Mouse (Mus musculus): ENCODE data around the gene Lrrc66. TPM values are rescaled to one million over a fixed set of nuclear protein-coding genes. Genes with fewer than 3 reads are reported as not detected.

The Lrrc66 gene
- polyA plus RNA-seq, 1 experiment from 2014 or later = not detected

Other genes with a start within 250 kb of the Lrrc66 start
- 0.17 TPM in 1 of 2 replicates, not detected in the other for gene Cwh43, start 226.5 kb downstream of the Lrrc66 start, polyA plus RNA-seq (2015; fragmentation: Nextera tagmentation; extraction: Ambion mirVana)
- gene Dcun1d4, start 151.5 kb downstream of the Lrrc66 start, polyA plus RNA-seq (2015; fragmentation: Nextera tagmentation; extraction: Ambion mirVana) = 46.5 and 51.4 TPM in 2 replicates
- 29.5 and 30.5 TPM in 2 replicates for gene Sgcb, start 15.3 kb upstream of the Lrrc66 start, polyA plus RNA-seq (2015; fragmentation: Nextera tagmentation; extraction: Ambion mirVana)
- gene Spata18, start 18.9 kb upstream of the Lrrc66 start, polyA plus RNA-seq (2015; fragmentation: Nextera tagmentation; extraction: Ambion mirVana) = 0.44 and 0.72 TPM in 2 replicates